Mouse (Mus musculus): ENCODE data around the gene Slc1a6. TPM values are rescaled to one million over a fixed set of nuclear protein-coding genes. Genes with fewer than 3 reads are reported as not detected.
A peak's percentile ranks its signal among the peaks of the same experiment; 100 is the strongest.

Slc1a6 gene
- polyA plus RNA-seq (2016; fragmentation: Nextera tagmentation; extraction: Ambion mirVana), result 0.66 and 0.72 TPM in 2 replicates

GRCm38 (mm10) chr10:78779981-78780651 lies at the start of gene Slc1a6:
TSS of gene Slc1a6 (plus strand) at chr10:78780496.
- WGBS, result 1% methylated on average over 51 of the region's 54 CpGs
- H3K9ac ChIP-seq, result peak within 1 kb of the TSS; percentile 70
- no peaks in the 10 kb centered on the region for H3K36me3 ChIP-seq
- H3K27me3 ChIP-seq (replicated peaks), result peaks cover 28% of the 10 kb centered on the region
- peak within 1 kb of the TSS; percentile 100 for H3K4me2 ChIP-seq
- no peak within 1 kb of the TSS for H3K27ac ChIP-seq (ENCODE audit: poor library complexity, severe bottlenecking)
- H3K9me3 ChIP-seq (replicated peaks), result no peaks in the 10 kb centered on the region
- H3K4me1 ChIP-seq (replicated peaks), result peaks cover 3% of the 10 kb centered on the region; the same call in 1 of the 2 replicates
- peak; percentile 64 for ATAC-seq (ENCODE audit: insufficient number of reproducible peaks, low FRiP score)
- peak within 1 kb of the TSS; percentile 70 for H3K4me3 ChIP-seq

GRCm38 (mm10) chr10:78739821-78740220 lies 40.5 kb upstream of the Slc1a6 start:
- Histone ChIP-seq H3K4me1 (replicated peaks) (no peaks in the 10 kb centered on the region), H3K9me3 (replicated peaks) (no peaks in the 10 kb centered on the region), H3K36me3 (no peaks in the 10 kb centered on the region), H3K4me3 (no peak overlapping the region), H3K27ac (ENCODE audit: poor library complexity, severe bottlenecking) (no peak overlapping the region), H3K9ac (no peak overlapping the region), H3K4me2 (no peak overlapping the region), H3K27me3 (replicated peaks) (no peaks in the 10 kb centered on the region)
- WGBS, result 67% methylated on average over 4 of the region's 4 CpGs
- ATAC-seq (ENCODE audit: insufficient number of reproducible peaks, low FRiP score), result no peak

- H3K4me2 ChIP-seq, result no peak overlapping the region
- no peak overlapping the region for H3K4me3 ChIP-seq
- peaks cover 14% of the 10 kb centered on the region for H3K27me3 ChIP-seq (replicated peaks)
- H3K9me3 ChIP-seq (replicated peaks), result no peaks in the 10 kb centered on the region
- no peak overlapping the region for H3K27ac ChIP-seq (ENCODE audit: poor library complexity, severe bottlenecking)
- H3K36me3 ChIP-seq, result no peaks in the 10 kb centered on the region
- H3K9ac ChIP-seq, result no peak overlapping the region
- peaks cover 7% of the 10 kb centered on the region; the same call in 1 of the 2 replicates for H3K4me1 ChIP-seq (replicated peaks)
- no peak for ATAC-seq (ENCODE audit: insufficient number of reproducible peaks, low FRiP score)
Measured at GRCm38 (mm10) chr10:78743721-78744120, 36.6 kb upstream of the Slc1a6 start.

- no peaks in the 10 kb centered on the region for H3K9me3 ChIP-seq (replicated peaks)
- H3K4me1 ChIP-seq (replicated peaks), result peaks cover 7% of the 10 kb centered on the region; the same call in 1 of the 2 replicates
- no peak overlapping the region for H3K9ac ChIP-seq
- H3K4me2 ChIP-seq, result no peak overlapping the region
- WGBS, result 47% methylated on average over 4 of the region's 4 CpGs
- H3K36me3 ChIP-seq, result no peaks in the 10 kb centered on the region
- no peak overlapping the region for H3K4me3 ChIP-seq
- ATAC-seq (ENCODE audit: insufficient number of reproducible peaks, low FRiP score), result no peak
- H3K27ac ChIP-seq (ENCODE audit: poor library complexity, severe bottlenecking), result no peak overlapping the region
- peaks cover 20% of the 10 kb centered on the region for H3K27me3 ChIP-seq (replicated peaks)
Measured at GRCm38 (mm10) chr10:78745453-78746232, 34.7 kb upstream of the Slc1a6 start.

- Histone ChIP-seq H3K4me2 (peak overlapping the region; percentile 67), H3K4me1 (replicated peaks) (peaks cover 7% of the 10 kb centered on the region; the same call in 1 of the 2 replicates), H3K36me3 (no peaks in the 10 kb centered on the region), H3K9ac (no peak overlapping the region), H3K27me3 (replicated peaks) (peaks cover 34% of the 10 kb centered on the region), H3K9me3 (replicated peaks) (no peaks in the 10 kb centered on the region), H3K4me3 (peak overlapping the region; percentile 35), H3K27ac (ENCODE audit: poor library complexity, severe bottlenecking) (no peak overlapping the region)
- WGBS, result 2% methylated on average over 27 of the region's 27 CpGs
- peak; percentile 51 for ATAC-seq (ENCODE audit: insufficient number of reproducible peaks, low FRiP score)
Measured at GRCm38 (mm10) chr10:78747035-78747721, 33.1 kb upstream of the Slc1a6 start.

- Histone ChIP-seq H3K4me2 (no peak overlapping the region), H3K9ac (no peak overlapping the region), H3K27me3 (replicated peaks) (peaks cover 40% of the 10 kb centered on the region), H3K4me3 (no peak overlapping the region), H3K4me1 (replicated peaks) (peaks cover 14% of the 10 kb centered on the region), H3K27ac (ENCODE audit: poor library complexity, severe bottlenecking) (no peak overlapping the region), H3K9me3 (replicated peaks) (no peaks in the 10 kb centered on the region), H3K36me3 (no peaks in the 10 kb centered on the region)
- 71% methylated on average over 13 of the region's 13 CpGs for WGBS
- ATAC-seq (ENCODE audit: insufficient number of reproducible peaks, low FRiP score), result no peak
Measured at GRCm38 (mm10) chr10:78748161-78748560, 32.1 kb upstream of the Slc1a6 start.

- Histone ChIP-seq H3K4me2 (no peak overlapping the region), H3K4me1 (replicated peaks) (peaks cover 14% of the 10 kb centered on the region), H3K9ac (no peak overlapping the region), H3K4me3 (no peak overlapping the region), H3K27ac (ENCODE audit: poor library complexity, severe bottlenecking) (no peak overlapping the region), H3K36me3 (no peaks in the 10 kb centered on the region), H3K9me3 (replicated peaks) (no peaks in the 10 kb centered on the region), H3K27me3 (replicated peaks) (peaks cover 40% of the 10 kb centered on the region)
- ATAC-seq (ENCODE audit: insufficient number of reproducible peaks, low FRiP score), result no peak
- 83% methylated on average over 6 of the region's 6 CpGs for WGBS
Measured at GRCm38 (mm10) chr10:78748946-78749345, 31.4 kb upstream of the Slc1a6 start.

GRCm38 (mm10) chr10:78752452-78753191 lies 27.7 kb upstream of the Slc1a6 start, which contains the start of gene Ccdc105:
TSS of gene Ccdc105 (minus strand) at chr10:78753065.
- H3K4me2 ChIP-seq, result peak within 1 kb of the TSS; percentile 98
- peak within 1 kb of the TSS; percentile 70 for H3K4me3 ChIP-seq
- WGBS, result 1% methylated on average over 61 of the region's 61 CpGs
- peak; percentile 82 for ATAC-seq (ENCODE audit: insufficient number of reproducible peaks, low FRiP score)
- H3K27me3 ChIP-seq (replicated peaks), result peaks cover 34% of the 10 kb centered on the region
- H3K27ac ChIP-seq (ENCODE audit: poor library complexity, severe bottlenecking), result 0 out of 2 replicates have a peak within 1 kb of the TSS, but pooled peaks have one; percentile 12
- H3K9ac ChIP-seq, result peak within 1 kb of the TSS; percentile 76
- H3K4me1 ChIP-seq (replicated peaks), result peaks cover 7% of the 10 kb centered on the region
- no peaks in the 10 kb centered on the region for H3K9me3 ChIP-seq (replicated peaks)
- H3K36me3 ChIP-seq, result no peaks in the 10 kb centered on the region

GRCm38 (mm10) chr10:78756021-78756420 lies 24.3 kb upstream of the Slc1a6 start:
- no peak for ATAC-seq (ENCODE audit: insufficient number of reproducible peaks, low FRiP score)
- no peak overlapping the region for H3K4me3 ChIP-seq
- H3K36me3 ChIP-seq, result no peaks in the 10 kb centered on the region
- H3K9ac ChIP-seq, result no peak overlapping the region
- H3K9me3 ChIP-seq (replicated peaks), result no peaks in the 10 kb centered on the region
- peaks cover 16% of the 10 kb centered on the region for H3K27me3 ChIP-seq (replicated peaks)
- H3K4me2 ChIP-seq, result no peak overlapping the region
- WGBS, result 37% methylated on average over 6 of the region's 6 CpGs
- peaks cover 7% of the 10 kb centered on the region for H3K4me1 ChIP-seq (replicated peaks)
- no peak overlapping the region for H3K27ac ChIP-seq (ENCODE audit: poor library complexity, severe bottlenecking)

- ATAC-seq (ENCODE audit: insufficient number of reproducible peaks, low FRiP score), result no peak
- WGBS, result 49% methylated on average over 1 of the region's 1 CpGs
Measured at GRCm38 (mm10) chr10:78765570-78765969, 14.7 kb upstream of the Slc1a6 start.

More at GRCm38 (mm10) chr10:78765570-78765969, 14.7 kb upstream of the Slc1a6 start:
- Histone ChIP-seq H3K4me3 (no peak overlapping the region), H3K9me3 (replicated peaks) (peaks cover 3% of the 10 kb centered on the region; the same call in 1 of the 2 replicates), H3K9ac (no peak overlapping the region), H3K27ac (ENCODE audit: poor library complexity, severe bottlenecking) (no peak overlapping the region), H3K4me1 (replicated peaks) (no peaks in the 10 kb centered on the region), H3K36me3 (no peaks in the 10 kb centered on the region), H3K27me3 (replicated peaks) (no peaks in the 10 kb centered on the region), H3K4me2 (no peak overlapping the region)
